Mouse (Mus musculus) brain, embryonic 14.5 days (tissue): ENCODE data around the gene Zcchc18.
"Not testable (repeated sequence)": the region's sequence is repeated elsewhere in the genome, so short reads cannot be mapped to it uniquely, and the experiment has no call there.

Experiments used
- CTCF ChIP-seq: fragments of 200-500 bp; IDR thresholded peaks from 2 replicates; pipeline ENCODE4 v1.5.1; 2012; ENCODE audit warnings: inconsistent platforms, mild to moderate bottlenecking, moderate library complexity, borderline replicate concordance; ENCODE audit not compliant: insufficient read depth, insufficient read length; ENCODE audit errors: extremely low read depth
- POLR2A ChIP-seq: fragments of 200-500 bp; IDR thresholded peaks from 2 replicates; pipeline ENCODE4 v1.6.1; 2012; ENCODE audit warnings: mild to moderate bottlenecking, inconsistent platforms, borderline replicate concordance; ENCODE audit not compliant: poor library complexity, insufficient read depth, insufficient read length, severe bottlenecking; ENCODE audit errors: extremely low read depth

- not testable (repeated sequence) for TF ChIP-seq CTCF, POLR2A
Observed at GRCm38 (mm10) chrX:136975397-136975796, 17.6 kb upstream of the Zcchc18 start, which contains the start of gene Tmsb15b2.
